Mouse (Mus musculus) hindbrain, embryonic 16.5 days (tissue): Measurements from ENCODE around the gene Gm44511. TPM values are rescaled to one million over a fixed set of nuclear protein-coding genes. Genes with fewer than 3 reads are reported as not detected.
"Not testable (repeated sequence)": the region's sequence is repeated elsewhere in the genome, so short reads cannot be mapped to it uniquely, and the experiment has no call there.

Source experiments
- ATAC-seq: fragments of 200-750 bp; cut with Nextera tagmentation; 2 replicates; pipeline ENCODE4 v1.8.0; 2017; ENCODE audit warnings: moderate TSS enrichment, moderate library complexity
- H3K27ac ChIP-seq: fragments of 300-500 bp; sonication (generic); 2 replicates; pipeline ENCODE4 v1.5.1; 2014; ENCODE audit warnings: low read depth, mild to moderate bottlenecking, control low read depth, low read length, moderate library complexity
- H3K27me3 ChIP-seq: fragments of 300-500 bp; sonication (generic); replicated peaks from 2 replicates; pipeline ENCODE4 v1.6.1; 2014; ENCODE audit warnings: low read length; ENCODE audit not compliant: control insufficient read depth, insufficient read depth
- H3K36me3 ChIP-seq: fragments of 300-500 bp; sonication (generic); 2 replicates; pipeline ENCODE4 v1.6.1; 2014; ENCODE audit warnings: mild to moderate bottlenecking, low read length, moderate library complexity, mixed read lengths; ENCODE audit not compliant: control insufficient read depth, insufficient read depth
- H3K4me1 ChIP-seq: fragments of 300-500 bp; sonication (generic); 2 replicates; pipeline ENCODE4 v1.6.1; 2014; ENCODE audit warnings: low read depth, low read length; ENCODE audit not compliant: control insufficient read depth, insufficient read depth
- H3K4me2 ChIP-seq: fragments of 300-500 bp; sonication (generic); 2 replicates; pipeline ENCODE4 v1.6.1; 2014; ENCODE audit warnings: mild to moderate bottlenecking, low read length, control low read depth, moderate library complexity
- H3K4me3 ChIP-seq: fragments of 300-500 bp; sonication (generic); 2 replicates; pipeline ENCODE4 v1.5.1; 2014; ENCODE audit warnings: mild to moderate bottlenecking, low read length, control low read depth, moderate library complexity
- H3K9ac ChIP-seq: fragments of 300-500 bp; sonication (generic); 2 replicates; pipeline ENCODE4 v1.6.1; 2014; ENCODE audit warnings: low read depth, mild to moderate bottlenecking, control low read depth, low read length, moderate library complexity
- H3K9me3 ChIP-seq: fragments of 300-500 bp; sonication (generic); 2 replicates; pipeline ENCODE4 v1.6.1; 2014; ENCODE audit warnings: mild to moderate bottlenecking, low read length, moderate library complexity; ENCODE audit not compliant: control insufficient read depth
- whole genome bisulfite sequencing: fragments of 180-500 bp; shearing (Covaris S2); extraction: QIAGEN DNeasy Blood & Tissue Kit; methylation state at CpG from one replicate; pipeline ENCODE4 v1.1.7; 2014; 5-methylcytosine and 5-hydroxymethylcytosine counted together
- polyA plus RNA-seq: library from polyadenylated mRNA; unstranded; fragments of >200 nt; fragmentation: Nextera tagmentation; extraction: Ambion mirVana; gene quantifications from 2 replicates; pipeline ENCODE4 v1.2.1, GENCODE M21; 2015

Gene Gm44511
- polyA plus RNA-seq, 1 experiment from 2014 or later, result not detected

DNA sequence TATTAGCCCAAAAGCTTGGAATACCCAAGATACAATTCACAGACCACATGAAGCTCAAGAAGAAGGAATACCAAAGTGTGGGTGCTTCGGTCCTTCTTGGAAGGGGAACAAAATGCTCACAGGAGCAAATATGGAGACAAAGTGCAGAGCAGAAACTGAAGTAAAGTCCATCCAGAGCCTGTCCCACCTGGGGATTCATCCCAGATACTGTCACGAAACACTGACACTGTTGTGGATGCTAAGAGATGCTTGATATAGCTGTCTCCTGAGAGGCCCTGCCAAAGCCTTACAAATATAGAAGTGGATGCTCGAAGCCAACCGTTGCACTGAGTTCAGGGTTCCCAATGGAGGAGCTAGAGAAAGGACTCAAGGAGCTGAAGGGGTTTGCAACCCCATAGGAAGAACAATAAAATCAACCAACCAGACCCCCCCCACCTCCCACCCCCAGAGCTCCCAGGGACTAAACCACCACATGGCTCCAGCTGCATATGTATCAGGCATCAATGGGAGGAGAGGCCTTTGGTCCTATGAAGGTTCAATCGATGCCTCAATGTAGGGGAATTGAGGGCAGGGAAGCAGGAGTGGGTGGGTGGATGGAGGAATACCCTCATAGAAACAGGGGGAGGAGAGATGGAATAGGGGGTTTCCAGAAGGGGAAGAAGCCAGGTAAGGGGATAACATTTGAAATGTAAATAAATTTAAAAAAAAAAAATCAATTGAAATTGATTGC is 66.7 kb downstream of the Gm44511 start:
- Histone ChIP-seq H3K36me3 (no peaks in the 10 kb centered on the region), H3K27ac (no peak overlapping the region), H3K27me3 (no peaks in the 10 kb centered on the region), H3K4me1 (peaks cover 7% of the 10 kb centered on the region; the same call in 1 of the 2 replicates), H3K4me2 (peak overlapping the region; percentile 36; the same call in 1 of the 2 replicates), H3K4me3 (0 out of 2 replicates have a peak overlapping the region, but pooled peaks have one; percentile 9), H3K9me3 (no peaks in the 10 kb centered on the region), H3K9ac (no peak overlapping the region; the same call in 1 of the 2 replicates)
- 74% methylated on average over 5 of the region's 5 CpGs for WGBS
- ATAC-seq, result no peak

DNA sequence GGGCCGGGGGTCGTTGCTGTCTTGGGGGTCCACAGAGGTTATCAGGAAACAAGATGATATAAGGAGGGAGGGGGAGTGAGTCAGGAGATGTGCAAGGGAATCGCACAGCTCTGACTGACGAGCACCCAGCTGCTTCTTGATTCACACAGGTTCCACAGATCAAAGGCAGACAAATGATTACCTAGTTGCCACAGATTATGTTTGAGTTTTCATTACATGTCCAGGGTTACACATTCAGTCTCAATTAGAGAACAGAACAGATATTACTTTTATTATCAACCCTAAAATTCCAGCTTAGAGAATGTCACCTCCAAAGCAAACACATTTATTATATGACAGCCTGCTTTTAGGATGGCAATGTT is 70.7 kb downstream of the Gm44511 start:
- not testable (repeated sequence) for ATAC-seq, H3K9me3 ChIP-seq, H3K36me3 ChIP-seq, H3K4me3 ChIP-seq, H3K27ac ChIP-seq, H3K9ac ChIP-seq, H3K27me3 ChIP-seq, H3K4me2 ChIP-seq, H3K4me1 ChIP-seq
- 64% methylated on average over 4 of the region's 4 CpGs for WGBS

- ATAC-seq, H3K4me3 ChIP-seq, H3K4me2 ChIP-seq, H3K27me3 ChIP-seq, H3K36me3 ChIP-seq, H3K9me3 ChIP-seq, H3K9ac ChIP-seq, H3K4me1 ChIP-seq: not testable (repeated sequence)
- 84% methylated on average over 12 of the region's 12 CpGs for WGBS
- peak overlapping the region; percentile 4; the same call in 1 of the 2 replicates for H3K27ac ChIP-seq
Measured at GRCm38 (mm10) chr6:128754748-128755401, 71.2 kb downstream of the Gm44511 start.

- ATAC-seq, result peak; percentile 78
- not testable (repeated sequence) for H3K4me3 ChIP-seq, H3K36me3 ChIP-seq, H3K4me1 ChIP-seq, H3K27me3 ChIP-seq, H3K9me3 ChIP-seq
- Histone ChIP-seq H3K4me2 (peak overlapping the region; percentile 32; the same call in 1 of the 2 replicates), H3K27ac (peak overlapping the region; percentile 4; the same call in 1 of the 2 replicates), H3K9ac (peak overlapping the region; percentile 17; the same call in 1 of the 2 replicates)
- 29% methylated on average over 10 of the region's 10 CpGs for WGBS
Measured at GRCm38 (mm10) chr6:128754265-128754664, 71.8 kb downstream of the Gm44511 start.

DNA sequence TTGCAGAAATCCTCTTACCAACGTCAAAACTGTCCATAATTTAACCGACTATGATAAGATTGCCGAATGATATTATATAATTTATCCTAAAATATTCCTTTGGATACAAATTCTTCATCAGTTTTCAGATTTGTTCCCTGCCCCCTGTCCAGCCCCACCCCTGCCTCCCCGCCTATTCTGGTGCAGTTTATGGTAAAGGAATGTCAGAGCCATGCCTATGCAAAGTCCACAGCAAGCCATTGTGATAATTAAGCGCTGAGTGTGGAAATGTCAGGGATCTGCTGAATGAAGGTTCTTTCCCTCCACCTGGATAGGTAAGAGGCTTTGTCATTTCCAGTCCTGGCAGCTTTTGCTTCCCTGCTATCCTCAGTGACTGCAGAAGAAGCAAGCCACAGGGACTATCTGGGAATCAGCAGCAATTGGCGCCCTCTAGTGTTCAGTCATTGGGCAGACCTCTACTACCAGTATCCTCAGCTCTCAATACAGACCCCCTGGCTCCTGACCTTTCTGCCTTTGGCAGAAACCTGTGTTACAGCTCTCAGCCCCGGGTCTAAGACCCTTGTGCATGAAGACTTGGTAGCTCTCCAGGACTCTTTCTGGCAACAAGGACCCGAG is 72.4 kb downstream of the Gm44511 start:
- H3K9me3 ChIP-seq, H3K27me3 ChIP-seq, H3K36me3 ChIP-seq, H3K4me1 ChIP-seq: not testable (repeated sequence)
- H3K9ac ChIP-seq, result 0 out of 2 replicates have a peak overlapping the region, but pooled peaks have one; percentile 47
- WGBS, result 38% methylated on average over 7 of the region's 8 CpGs
- peak overlapping the region; percentile 11; the same call in 1 of the 2 replicates for H3K4me3 ChIP-seq
- peak; percentile 98 for ATAC-seq
- H3K4me2 ChIP-seq, result peak overlapping the region; percentile 42
- H3K27ac ChIP-seq, result peak overlapping the region; percentile 4; the same call in 1 of the 2 replicates

- H3K9me3 ChIP-seq, H3K4me3 ChIP-seq, H3K36me3 ChIP-seq, H3K27me3 ChIP-seq, H3K4me2 ChIP-seq, H3K4me1 ChIP-seq, ATAC-seq, H3K27ac ChIP-seq, H3K9ac ChIP-seq: not testable (repeated sequence)
- WGBS, result 74% methylated on average over 6 of the region's 6 CpGs
Measured at GRCm38 (mm10) chr6:128747006-128747405, 79.1 kb downstream of the Gm44511 start.

GRCm38 (mm10) chr6:128737445-128737844 is 88.7 kb downstream of the Gm44511 start:
- H3K27me3 ChIP-seq, result no peaks in the 10 kb centered on the region
- no peak for ATAC-seq
- no peak overlapping the region for H3K4me2 ChIP-seq
- no peak overlapping the region for H3K4me3 ChIP-seq
- H3K36me3 ChIP-seq, result no peaks in the 10 kb centered on the region
- H3K27ac ChIP-seq, result no peak overlapping the region
- H3K4me1 ChIP-seq, result no peaks in the 10 kb centered on the region
- 87% methylated on average over 7 of the region's 7 CpGs for WGBS
- H3K9me3 ChIP-seq, result 0 out of 2 replicates have a peak, but pooled peaks cover 2% of the 10 kb centered on the region
- no peak overlapping the region for H3K9ac ChIP-seq

DNA sequence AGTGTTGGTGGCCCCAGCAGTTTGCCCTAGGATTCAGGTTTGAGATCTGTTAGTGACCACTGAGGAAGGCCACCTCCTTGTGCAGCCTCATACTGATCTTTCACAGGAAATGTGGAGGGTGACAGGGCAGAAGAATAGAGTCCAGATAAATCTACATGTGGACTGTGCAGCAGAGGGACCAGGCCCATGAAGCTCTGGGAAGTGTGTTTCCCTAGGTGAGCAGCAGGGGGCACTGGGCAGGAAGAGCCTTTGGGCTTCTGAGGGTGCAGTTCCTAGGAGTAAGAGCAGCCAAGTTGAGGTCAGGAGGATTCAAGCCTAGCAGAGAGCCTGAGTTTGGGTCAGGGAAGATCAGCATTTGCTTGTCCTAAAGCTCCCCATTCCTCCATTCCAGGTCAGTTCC is 90.0 kb downstream of the Gm44511 start:
- no peak for ATAC-seq
- no peak overlapping the region for H3K4me2 ChIP-seq
- no peak overlapping the region for H3K27ac ChIP-seq
- H3K27me3 ChIP-seq, result no peaks in the 10 kb centered on the region
- no peak overlapping the region for H3K4me3 ChIP-seq
- no peak overlapping the region for H3K9ac ChIP-seq
- no peaks in the 10 kb centered on the region for H3K4me1 ChIP-seq
- H3K9me3 ChIP-seq, result 0 out of 2 replicates have a peak, but pooled peaks cover 2% of the 10 kb centered on the region
- no peaks in the 10 kb centered on the region for H3K36me3 ChIP-seq

DNA sequence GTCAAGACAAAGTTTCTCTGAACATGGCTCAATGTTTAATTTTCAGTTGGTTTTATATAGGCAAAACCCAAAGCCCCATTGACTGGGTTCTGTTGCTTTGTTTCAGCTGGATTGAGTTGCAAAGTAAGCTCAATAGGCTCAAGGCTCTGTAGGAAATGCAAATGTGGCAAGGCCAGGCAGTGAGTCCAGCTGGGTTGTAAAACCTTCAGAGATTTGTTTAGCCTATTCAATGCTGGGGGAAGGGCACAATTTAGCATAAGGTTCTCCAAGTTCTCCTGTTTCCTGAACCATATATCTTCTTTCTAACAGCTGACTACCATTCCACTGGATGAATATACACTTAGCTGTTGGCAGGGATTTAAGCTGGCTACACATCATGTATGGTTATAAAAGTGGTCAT is 91.2 kb downstream of the Gm44511 start:
- Histone ChIP-seq H3K27ac (no peak overlapping the region), H3K4me1 (no peaks in the 10 kb centered on the region)
- ATAC-seq, result no peak

More for the DNA sequence above, 91.2 kb downstream of the Gm44511 start:
- Histone ChIP-seq H3K4me2 (no peak overlapping the region), H3K4me3 (no peak overlapping the region), H3K9me3 (0 out of 2 replicates have a peak, but pooled peaks cover 2% of the 10 kb centered on the region), H3K36me3 (no peaks in the 10 kb centered on the region), H3K9ac (no peak overlapping the region), H3K27me3 (no peaks in the 10 kb centered on the region)
